Mouse (Mus musculus): ENCODE data around the gene Capns2. TPM values are rescaled to one million over a fixed set of nuclear protein-coding genes. Genes with fewer than 3 reads are reported as not detected.

Gene Capns2
- polyA plus RNA-seq, 1 experiment = not detected

DNA sequence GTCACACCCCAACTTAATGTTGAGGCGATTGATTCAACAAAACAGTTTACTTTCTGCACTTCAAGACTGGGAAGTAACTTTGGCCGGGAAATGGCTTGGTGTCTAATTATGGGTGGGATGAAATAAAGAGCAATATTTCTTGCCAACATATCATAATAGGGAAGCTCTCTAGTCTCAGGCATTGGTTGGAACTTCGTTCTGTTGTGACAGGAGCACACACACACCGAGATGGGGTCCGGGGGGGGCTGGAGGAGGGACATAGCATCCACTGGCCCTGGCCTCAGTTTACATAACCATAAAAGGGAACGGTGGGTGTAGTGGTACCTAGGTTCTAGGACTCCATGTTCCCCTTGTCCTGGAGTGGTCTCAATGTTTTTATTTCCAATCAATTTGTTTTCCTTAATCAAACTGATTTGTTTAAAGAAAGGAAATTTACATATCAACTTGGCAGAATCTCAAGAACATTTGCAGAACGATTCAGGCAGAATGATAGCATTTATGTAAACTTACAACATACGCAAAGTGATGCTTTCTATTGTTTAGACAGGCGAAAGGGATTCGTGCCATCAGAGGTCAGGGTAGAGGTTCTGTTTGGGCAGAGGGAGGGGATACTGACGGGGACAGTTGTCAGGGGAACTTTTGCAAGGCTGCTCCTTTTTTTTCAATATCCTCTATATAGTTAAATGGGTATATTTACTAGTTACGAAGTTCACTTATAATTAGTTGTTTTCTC lies 49.6 kb downstream of the Capns2 start:
- Histone ChIP-seq H3K4me3 (ENCODE audit: insufficient read depth, low read depth, low read length) (no peak overlapping the region), H3K4me1 (ENCODE audit: control insufficient read depth, insufficient read depth, insufficient read length, low read length) (no peaks in the 10 kb centered on the region), H3K27ac (replicated peaks; ENCODE audit: low read depth, low read length) (no peak overlapping the region)

Other genes with a start within 250 kb of the Capns2 start
- gene Irx6, start 227.1 kb upstream of the Capns2 start, polyA plus RNA-seq (2012; ENCODE audit: insufficient read depth, insufficient read length, missing spikeins) = not detected in 2 replicates
- 27.7 and 35.5 TPM in 2 replicates for gene Mmp2, start 74.1 kb upstream of the Capns2 start, polyA plus RNA-seq (2012; ENCODE audit: insufficient read depth, insufficient read length, missing spikeins)
- gene Lpcat2, start 46.1 kb upstream of the Capns2 start, polyA plus RNA-seq (2012; ENCODE audit: insufficient read depth, insufficient read length, missing spikeins) = 0.92 and 1.4 TPM in 2 replicates
- gene Slc6a2, start 58.7 kb downstream of the Capns2 start, polyA plus RNA-seq (2012; ENCODE audit: insufficient read depth, insufficient read length, missing spikeins) = not detected in 2 replicates
- gene Ces1a, start 146.8 kb downstream of the Capns2 start, polyA plus RNA-seq (2012; ENCODE audit: insufficient read depth, insufficient read length, missing spikeins) = not detected in 2 replicates
- not detected in 2 replicates for gene Ces1b, start 178.6 kb downstream of the Capns2 start, polyA plus RNA-seq (2012; ENCODE audit: insufficient read depth, insufficient read length, missing spikeins)
- gene Ces1c, start 229.9 kb downstream of the Capns2 start, polyA plus RNA-seq (2012; ENCODE audit: insufficient read depth, insufficient read length, missing spikeins) = 0.75 TPM in 1 of 2 replicates, not detected in the other

All from brown adipose tissue, adult 24 weeks (tissue).